Mouse (Mus musculus): ENCODE data around the gene Ppp1r9b.
A peak's percentile ranks its signal among the peaks of the same experiment; 100 is the strongest.
"Not testable (repeated sequence)": the region's sequence is repeated elsewhere in the genome, so short reads cannot be mapped to it uniquely, and the experiment has no call there.

The Ppp1r9b gene

DNA sequence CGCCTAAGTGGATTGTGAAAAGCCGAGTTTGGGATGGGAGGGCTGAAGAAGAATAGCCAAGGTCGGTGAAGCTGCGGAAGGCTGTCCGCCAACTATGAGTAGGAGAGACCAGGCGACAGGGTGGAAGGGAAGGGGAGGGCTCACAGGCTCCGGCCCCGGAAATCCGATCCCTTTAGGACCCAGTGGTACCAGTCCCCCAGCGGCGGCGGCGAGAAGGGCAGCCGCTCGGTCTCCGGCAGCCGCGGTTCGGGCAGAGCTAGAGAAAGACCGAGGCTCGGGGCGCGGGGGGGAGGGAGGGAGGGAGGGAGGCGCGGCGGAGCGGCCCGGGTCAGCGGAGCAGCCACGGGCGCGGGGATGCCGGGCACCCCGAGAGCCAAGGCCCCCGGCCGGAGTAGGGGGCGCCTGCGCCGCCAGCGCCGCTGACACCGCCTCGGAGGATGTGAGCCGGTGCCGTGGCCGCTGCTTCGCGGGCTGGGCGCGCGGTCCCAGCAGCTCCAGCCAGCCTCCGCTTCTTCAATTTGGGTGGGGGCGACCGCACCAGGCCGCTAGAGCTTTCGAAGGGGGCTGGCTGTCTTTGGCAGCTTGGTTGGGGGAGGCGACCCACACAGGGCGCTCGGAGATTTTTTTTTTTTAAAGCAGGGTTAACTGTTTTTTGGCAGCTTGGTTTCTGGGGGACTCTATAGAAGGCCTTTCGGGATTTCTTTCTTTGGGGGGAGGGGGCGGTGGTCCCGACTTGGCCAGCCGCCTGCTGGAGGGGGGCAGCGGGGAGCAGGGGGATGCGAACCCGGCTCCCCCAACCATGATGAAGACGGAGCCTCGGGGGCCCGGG, at the start of gene Ppp1r9b:
Ppp1r9b (plus strand) TSS at position 287 of the 829 bp plus-strand sequence.
- peak; percentile 96 for DNase-seq

DNA sequence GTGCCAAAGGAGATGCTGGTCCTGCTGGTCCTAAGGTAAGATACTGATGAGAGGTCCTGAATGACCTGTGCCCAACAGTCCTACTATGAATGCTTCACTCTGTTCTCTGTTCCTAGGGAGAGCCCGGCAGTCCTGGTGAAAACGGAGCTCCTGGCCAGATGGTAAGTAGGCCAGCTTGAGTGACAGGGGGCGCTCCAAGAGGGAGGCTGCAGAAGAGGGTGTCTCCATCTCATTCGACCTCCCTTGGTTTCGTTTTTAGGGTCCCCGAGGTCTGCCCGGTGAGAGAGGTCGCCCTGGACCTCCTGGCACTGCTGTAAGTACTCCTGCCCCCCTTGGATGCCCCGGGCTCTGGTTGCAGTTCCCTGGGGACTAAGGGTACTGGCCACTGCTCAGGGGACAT, 49.7 kb upstream of the Ppp1r9b start:
- no peak for DNase-seq

DNA sequence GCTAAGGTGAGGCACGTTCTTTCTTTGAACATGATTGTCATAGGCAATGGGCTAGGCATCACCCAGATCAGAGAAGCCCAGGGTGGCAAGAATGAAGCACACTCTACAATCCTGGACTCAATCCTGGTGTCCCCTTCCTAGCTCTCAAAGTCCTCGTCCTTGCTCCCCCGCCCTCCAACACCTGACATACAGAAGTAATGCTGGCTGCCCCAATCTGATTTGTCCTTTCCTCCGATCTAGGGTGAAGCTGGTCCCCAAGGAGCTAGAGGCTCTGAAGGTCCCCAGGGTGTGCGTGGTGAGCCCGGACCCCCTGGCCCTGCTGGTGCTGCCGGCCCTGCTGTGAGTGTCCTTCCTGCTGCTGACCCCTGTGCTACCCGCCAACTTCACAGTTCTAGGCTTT, 49.1 kb upstream of the Ppp1r9b start:
- DNase-seq = no peak

DNA sequence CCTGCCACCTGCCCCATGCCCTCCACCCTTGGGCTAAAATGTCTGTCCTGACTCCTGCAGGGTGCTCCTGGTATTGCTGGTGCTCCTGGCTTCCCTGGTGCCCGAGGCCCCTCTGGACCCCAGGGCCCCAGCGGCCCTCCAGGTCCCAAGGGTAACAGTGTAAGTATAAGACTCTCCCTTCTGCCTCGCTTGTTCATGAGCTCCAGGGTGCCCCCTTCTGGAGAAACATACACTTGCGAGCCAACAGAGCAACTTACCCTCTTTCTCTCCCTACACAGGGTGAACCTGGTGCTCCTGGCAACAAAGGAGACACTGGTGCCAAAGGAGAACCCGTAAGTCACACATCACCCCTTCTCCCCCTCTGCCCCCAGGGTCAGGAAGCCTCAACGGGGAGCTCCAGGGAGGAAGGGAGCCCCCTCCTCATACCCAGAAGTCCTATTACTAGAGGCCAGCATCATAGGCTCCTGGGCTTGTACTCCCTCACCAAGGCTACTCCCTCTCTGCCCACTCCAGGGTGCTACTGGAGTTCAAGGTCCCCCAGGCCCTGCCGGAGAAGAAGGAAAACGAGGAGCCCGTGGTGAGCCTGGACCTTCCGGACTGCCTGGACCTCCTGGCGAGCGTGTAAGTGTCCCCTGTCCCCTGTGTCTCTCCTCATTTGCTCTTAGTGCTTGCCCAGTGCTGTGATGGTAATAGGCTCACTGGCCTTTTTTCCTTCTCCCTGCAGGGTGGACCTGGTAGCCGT, 48.4 kb upstream of the Ppp1r9b start:
- DNase-seq = peak; percentile 67

DNA sequence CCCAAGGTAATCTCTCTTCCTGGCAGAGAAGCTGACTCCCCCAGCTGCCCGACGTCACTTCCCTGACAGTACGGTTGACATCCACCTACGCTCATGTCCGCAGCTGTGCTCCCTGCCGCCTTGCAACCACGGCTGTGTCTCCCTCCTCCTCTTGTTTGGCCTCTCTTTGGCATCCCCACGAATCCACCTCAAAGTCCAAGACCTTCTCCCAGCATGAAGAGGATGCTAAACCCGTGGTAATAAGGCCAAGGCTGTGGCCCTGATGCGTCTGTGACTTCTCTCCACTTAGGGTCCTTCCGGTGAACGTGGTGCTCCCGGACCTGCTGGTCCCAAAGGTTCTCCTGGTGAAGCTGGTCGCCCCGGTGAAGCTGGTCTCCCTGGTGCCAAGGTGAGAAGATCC, 47.8 kb upstream of the Ppp1r9b start:
- DNase-seq = no peak

DNA sequence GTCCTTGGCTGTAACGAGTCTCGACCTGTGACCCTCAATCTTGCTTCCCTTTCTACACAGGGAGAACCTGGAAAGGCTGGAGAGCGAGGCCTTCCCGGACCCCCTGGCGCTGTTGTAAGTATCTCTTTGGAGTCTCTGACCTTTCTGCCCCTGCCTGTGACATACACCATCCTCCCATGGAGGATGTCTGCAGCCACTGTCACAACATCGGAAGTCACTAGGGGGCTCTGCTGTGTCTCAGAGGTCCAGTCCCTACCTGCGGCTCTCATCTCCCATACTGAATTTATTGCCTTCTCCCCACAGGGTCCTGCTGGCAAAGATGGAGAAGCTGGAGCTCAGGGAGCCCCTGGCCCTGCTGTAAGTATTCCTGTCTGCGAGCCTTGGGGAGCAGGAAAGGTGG, 46.5 kb upstream of the Ppp1r9b start:
- peak; percentile 33 for DNase-seq

DNA sequence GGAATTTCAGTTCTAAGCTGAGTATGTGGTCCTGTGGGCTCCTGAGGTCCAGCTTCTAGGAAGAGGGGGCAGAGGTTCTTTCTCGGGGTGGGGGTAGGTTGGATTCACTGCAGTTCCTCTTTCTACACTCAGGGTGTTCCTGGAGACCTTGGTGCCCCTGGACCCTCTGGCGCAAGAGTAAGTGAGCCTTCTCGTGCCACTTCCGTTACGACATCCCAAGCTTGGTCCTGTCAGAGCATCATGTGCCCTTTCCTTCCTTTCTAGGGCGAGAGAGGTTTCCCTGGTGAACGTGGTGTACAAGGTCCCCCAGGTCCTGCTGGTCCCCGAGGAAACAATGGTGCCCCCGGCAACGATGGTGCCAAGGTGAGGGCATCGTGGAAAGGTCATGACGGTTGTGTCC, 45.6 kb upstream of the Ppp1r9b start:
- no peak for DNase-seq

DNA sequence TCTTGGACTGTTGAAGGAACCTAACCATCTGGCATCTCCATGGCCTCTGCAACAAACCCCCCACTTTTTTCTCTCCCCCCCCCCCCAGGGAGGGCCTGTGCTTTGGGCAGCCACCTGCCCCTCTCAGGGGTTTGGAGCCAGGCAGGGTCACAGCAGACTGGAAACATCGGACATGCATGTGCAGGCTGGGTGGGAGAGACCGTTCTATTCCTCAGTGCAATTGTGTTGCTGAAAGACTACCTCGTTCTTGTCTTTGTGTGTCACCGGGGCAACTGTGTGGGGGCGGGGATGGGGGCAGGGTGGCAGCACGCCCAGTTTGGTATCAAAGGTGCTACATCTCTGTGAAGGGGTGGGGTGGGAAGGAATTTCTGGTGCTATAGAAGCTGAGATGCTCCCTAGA, 38.7 kb upstream of the Ppp1r9b start:
- no peak for DNase-seq

DNA sequence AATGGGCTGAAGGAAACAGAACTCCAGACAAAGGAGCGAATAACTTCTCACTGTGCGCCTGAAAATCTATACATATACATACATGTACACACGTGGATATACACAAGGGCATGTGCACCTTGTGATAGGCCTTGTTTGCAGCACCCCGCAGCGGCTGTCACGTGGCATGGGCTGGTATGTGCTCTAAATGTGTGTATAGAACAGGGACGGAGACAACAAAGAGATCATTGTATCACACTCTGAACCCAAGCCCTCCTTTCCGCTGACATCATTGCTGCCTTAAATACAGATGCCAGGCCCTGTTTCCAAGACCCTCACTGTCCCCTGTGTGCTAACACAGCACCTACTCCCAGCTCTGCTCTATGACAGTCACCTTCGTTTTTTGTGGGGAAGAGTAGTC, 35.7 kb upstream of the Ppp1r9b start:
- DNase-seq = no peak

DNA sequence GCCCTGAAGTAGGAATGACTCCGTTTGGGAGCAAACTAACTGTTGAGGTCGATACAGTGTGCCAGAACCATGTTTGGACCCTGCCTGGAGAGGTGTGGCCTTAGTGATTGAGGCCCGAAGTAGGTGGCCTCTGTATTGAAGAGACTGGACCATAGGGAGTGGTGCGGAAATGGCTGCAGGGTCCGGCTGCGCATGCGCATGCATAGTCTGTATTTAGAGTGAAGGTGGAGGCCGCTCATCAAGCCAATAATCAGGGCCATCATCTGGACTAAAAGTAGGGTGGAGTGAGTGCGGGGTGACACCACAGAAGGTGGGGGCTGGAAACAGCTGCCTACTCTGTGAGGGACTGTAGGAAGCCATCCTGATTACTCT, 33.2 kb upstream of the Ppp1r9b start:
- DNase-seq = peak; percentile 58

DNA sequence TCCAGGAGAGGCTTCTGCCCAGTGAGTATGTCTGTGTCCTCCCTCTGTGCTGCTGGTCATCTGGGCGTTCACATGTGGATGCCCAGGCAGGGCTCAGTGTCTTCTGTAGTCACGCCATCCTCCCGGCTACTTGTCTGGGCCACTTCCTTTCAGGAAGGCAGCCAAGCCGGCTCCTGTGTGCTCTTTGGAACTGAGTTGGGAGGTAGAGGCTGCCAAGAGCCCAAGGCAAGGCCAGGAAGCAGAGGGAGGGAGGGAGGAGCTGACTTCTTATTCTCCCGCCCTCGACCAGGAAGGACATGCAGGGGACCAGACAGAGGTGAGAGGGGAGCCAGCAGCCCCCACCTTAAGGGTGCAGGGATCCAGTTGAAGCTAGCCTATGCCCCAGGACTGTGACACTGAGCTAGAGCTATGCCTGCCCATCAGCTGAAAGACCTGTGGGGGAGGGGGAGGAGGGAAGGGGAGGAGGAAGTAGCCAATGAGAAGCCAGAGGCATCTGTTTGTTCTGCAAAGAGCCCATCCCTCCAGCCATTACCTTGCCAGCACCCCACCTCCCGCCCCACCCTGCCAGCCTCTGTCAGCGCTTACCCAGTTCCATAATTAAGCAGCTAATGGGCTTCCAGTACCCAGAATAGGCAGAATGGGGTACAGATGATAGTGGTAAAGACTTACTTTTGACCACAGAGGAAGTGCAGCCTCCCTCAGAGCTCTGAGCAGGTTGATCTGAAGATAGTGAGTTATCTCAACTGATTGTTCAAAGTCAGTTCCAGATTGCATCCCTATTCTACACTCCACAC, 32.6 kb upstream of the Ppp1r9b start:
- DNase-seq = peak; percentile 84

DNA sequence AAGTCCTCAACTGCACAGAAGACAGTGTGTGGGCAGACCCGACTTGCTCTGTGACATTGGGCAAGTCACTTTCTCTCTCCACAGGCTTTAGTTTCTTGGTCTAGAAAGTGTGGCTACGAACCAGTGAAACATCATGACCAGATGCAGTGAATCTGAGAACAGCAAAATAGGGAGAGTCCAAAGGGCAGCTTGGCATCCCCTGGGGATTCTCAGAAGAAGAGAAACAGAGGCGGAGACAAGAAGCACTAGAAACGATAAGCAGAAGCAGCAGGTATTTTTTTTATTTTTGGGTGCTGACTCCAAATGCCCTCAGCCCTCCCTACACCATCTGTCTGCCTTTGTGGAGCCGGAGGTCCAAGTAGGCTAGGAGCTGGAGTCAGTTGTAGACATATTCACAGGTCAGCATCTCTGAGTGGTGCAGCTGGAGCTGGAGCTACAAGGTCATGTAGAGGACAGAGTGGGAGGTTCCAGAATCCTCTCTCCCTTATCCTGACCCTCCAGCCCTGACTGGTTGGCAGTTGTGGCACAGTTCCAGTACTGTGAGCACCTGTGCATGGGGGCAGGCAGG, 28.2 kb upstream of the Ppp1r9b start:
- no peak for DNase-seq

DNA sequence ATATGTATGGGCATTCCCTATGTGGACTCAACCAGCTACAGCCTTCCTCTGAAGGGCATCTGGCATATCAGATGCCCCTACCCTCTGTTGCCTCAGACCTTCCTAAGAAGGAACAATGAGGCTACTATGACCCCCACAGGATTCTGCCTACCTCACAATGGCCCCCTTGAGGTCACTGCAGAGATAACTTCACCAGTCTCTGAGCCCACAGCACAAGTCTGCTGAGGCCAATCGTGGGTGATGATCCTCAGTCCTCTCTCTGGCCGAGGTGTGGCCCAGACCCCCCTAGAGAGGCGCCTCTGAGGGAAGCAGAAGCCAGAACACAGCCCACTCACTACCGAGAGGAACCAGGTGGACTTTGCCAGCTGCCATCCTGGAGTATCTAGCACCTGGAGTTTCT, 23.4 kb upstream of the Ppp1r9b start, which contains the start of gene Hils1:
Hils1 (plus strand) TSS at position 175 of the 400 bp plus-strand sequence.
- DNase-seq = no peak

DNA sequence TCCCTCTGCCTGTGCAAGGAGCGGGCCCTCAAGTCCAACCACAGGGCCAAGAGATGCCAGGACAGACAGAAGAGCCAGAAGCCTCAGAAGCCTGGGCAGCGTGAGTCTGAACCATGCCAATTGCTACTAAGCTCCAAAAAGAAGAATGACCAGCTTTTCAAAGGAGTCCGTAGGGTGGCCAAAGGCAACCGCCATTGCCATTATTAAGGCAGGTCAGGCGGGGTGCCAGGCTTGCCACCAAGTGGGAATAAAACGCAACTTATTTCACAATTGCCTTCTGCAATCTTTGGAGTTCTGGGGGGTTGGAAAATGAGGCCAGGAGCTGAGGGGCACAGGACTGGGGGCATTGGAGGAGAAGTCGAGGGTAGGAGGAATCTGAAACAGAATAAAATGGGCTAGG, 22.6 kb upstream of the Ppp1r9b start:
- DNase-seq = no peak

DNA sequence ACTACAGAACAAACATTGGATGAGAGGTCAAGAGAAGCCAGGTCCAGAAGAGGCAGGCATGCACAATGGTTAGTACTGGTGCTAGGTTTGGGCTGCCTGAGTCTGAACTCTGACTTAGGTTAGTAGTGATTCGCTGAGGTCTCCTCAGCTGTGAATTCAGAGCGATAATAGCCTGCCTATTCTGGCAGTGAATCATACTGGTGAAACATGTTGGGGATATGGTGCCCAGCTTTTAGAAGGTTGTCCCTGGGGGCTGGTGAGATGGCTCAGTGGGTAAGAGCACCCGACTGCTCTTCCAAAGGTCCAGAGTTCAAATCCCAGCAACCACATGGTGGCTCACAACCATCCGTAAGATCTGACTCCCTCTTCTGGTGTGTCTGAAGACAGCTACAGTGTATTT, 21.1 kb upstream of the Ppp1r9b start:
- DNase-seq = not testable (repeated sequence)

DNA sequence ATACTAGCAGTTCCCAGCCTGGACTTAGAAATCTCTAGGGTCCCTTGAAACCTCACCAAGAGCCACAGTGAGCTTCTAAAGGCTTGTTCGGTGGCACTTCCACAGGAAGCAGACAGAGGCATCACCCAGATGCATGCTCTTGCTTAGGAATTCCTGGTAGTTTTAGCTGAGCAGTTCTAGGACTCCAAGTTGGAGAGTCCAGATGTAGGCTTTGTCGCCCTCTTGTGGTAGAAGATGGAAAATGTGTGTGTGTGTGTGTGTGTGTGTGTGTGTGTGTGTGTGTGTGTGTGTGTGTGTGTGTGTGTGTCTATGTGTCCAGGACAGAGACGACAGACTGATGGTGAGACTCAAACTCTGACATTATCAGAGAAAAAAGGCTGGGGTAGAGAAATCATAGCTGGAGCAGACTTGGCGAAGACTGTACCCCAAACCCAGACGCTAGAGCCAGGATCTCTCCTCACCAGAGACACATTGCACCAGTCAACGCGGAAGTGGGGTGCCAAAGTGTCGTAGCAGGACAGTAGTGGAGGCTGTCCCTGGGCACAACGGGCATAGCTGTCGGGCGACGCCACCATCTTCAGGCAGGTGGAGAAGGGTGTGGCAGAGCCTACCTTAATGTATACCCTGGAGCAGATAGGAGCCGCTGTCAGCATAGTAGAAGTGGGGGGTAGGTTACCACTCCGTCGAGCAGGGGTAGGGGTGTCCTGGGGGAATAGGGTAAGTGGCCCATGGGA, 20.5 kb upstream of the Ppp1r9b start:
- DNase-seq = peak; percentile 88

DNA sequence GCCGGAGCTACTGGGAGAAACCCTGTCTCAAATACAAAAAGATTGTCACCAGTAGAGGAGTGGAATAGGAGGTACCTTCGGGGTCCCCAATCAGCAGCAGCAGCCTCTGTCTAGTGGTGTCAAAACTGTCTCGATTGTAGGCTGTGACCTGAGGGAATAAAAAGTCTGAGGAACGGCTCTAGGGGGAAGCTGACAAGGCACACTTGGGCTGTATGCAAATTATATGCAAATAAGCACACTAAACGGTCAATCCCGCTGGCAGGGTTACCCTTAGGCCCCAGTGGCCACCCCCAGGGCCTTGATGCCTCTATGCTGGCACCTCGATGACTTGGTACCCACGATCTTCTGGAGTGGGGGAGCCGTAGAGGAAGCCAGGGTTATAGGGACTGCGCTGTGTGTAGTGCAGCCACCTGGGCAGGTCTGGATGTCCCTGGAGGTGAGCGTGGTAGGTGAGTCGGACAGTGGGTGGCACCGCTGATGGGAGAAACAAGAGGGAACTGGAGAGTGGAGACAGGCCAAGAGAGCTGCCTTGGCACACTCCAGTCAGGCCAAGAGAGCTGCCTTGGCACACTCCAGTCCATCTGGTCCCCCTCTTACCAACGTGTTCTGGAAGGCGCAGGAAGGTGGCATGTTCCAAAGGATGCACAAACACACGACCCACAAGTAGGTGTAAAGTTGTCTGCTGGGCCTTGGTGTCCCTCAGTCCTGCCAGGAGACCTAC, 18.8 kb upstream of the Ppp1r9b start:
- no peak for DNase-seq

DNA sequence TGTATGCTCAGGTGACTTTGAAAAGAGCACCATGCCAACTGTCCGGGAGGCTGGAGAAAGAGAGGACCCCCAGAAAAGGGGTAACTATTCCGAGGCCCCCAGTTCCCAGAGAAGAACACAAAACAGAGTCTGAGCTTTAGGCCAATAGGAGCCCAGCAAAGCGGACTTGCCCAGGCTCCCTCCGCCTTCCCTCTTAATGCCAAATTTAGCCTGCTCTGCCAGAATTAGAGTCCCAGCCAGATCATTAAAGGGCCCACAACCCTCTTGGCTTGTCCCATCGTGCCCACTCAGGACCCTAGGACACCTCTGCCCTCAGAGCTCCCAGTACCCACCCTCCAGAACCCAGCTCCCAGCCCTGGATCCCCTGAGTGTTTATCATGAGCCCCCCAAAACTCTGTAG, 17.9 kb upstream of the Ppp1r9b start:
- no peak for DNase-seq

DNA sequence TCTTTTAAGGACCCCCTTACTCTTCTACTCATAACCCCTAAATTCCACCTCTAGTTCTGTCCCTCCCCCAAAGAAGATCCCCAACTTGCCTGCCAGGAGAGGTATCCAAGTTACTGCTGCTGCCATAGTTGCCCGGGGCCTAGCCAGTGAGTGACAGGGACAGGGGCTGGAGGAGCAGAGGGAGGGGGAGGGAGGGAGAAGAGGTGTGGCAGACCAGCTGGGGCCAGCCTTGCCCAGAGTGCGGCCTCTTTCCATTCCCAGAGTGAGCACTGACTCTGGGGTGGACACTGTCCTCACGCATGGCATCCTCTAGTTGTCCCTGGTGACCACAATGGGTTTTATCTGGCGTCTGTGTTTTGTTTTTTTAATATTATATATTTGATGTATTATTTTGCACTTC, 17.5 kb upstream of the Ppp1r9b start:
- no peak for DNase-seq

DNA sequence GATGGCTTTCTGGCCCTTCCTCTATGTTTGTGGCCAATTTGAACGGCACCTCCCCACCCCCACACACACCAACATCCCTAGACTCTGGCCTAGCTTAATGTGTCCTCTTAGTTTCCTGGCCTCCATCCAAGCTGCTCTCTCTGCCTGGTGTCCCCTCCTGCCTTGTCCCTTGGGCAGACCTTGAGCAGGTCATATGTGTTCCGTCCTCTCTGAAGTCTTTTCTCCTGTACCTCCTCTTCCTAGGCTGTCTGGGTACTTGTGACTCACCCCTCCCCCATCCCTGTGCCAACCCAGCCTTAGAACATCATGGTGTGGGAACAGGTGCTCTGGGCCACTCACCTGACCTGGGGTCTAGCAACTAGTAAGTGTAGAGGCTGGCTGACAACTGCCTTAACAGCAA, 15.9 kb upstream of the Ppp1r9b start:
- no peak for DNase-seq

DNA sequence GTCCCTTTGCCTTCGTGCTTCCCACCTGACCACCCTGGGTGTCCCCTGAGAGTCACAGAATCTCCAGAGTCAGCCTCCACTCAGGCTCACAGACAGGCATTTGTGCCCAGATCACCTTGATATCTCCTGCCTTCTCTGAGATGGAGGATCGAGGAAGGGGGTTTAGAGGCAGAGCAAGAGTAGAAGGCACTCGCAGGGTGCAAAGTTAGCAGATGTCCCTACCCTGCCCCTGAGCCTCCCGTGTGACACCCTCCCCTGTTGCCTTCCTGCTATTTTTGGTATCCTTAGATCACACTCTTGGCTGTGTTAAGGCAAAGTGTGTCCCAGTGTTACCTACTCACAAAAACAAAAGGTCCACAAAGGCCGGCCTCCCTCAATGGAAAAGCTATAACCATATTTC, 14.6 kb upstream of the Ppp1r9b start, which contains the start of gene Sgca:
Sgca (minus strand) TSS at position 129 of the 400 bp plus-strand sequence.
- no peak for DNase-seq

Data from kidney, postnatal 10 days (tissue).